Mouse (Mus musculus): Measurements from ENCODE around the gene Cacna2d3. TPM values are rescaled to one million over a fixed set of nuclear protein-coding genes. Genes with fewer than 3 reads are reported as not detected.

Cacna2d3 gene
- polyA plus RNA-seq, 1 experiment = 4.7 TPM

GRCm38 (mm10) chr14:29077418-29077817, 644.2 kb downstream of the Cacna2d3 start:
- no peak for DNase-seq (ENCODE audit: low read depth)

GRCm38 (mm10) chr14:29073747-29074146, 647.9 kb downstream of the Cacna2d3 start:
- DNase-seq (ENCODE audit: low read depth) = no peak

DNA sequence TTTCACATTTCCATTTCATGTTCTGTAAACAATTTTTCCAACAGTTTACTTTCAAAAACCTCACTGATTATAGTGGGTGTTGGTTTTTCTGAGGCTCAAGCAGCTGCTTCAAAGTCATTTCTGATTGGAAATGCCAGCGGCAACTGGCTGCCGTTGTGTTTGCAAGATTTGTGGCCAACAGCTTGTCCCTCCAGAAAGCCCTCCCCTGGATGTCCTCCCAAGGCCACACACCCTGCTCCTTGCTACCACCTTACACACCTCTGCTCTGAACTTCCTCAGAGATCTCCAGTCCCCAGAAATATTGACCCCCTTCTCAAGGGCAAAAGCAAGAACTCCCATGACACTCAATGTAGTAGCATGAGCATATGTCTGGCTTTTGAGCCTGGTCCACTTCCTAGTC, 659.0 kb downstream of the Cacna2d3 start:
- DNase-seq (ENCODE audit: low read depth) = no peak

DNA sequence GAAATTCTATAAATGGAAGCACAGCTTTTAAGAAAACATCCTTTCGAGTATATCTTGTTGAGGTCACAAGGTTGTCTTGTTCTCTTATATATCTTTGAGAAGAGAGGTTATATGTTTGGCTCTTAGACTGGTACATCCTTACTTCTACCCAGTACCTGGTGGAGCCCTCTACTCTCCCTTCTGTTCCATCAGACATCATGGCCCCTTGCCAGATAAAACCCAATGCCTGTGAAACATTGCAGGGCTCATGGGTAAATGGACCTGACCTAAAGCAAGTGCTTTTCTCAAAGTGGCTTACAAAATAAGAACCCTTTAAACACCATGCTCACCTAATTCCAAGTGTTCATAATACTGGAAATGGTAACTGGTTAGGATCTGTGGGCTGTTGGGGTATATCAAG, 660.2 kb downstream of the Cacna2d3 start:
- DNase-seq (ENCODE audit: low read depth) = no peak

GRCm38 (mm10) chr14:29060679-29061078, 661.0 kb downstream of the Cacna2d3 start:
- DNase-seq (ENCODE audit: low read depth) = no peak

DNA sequence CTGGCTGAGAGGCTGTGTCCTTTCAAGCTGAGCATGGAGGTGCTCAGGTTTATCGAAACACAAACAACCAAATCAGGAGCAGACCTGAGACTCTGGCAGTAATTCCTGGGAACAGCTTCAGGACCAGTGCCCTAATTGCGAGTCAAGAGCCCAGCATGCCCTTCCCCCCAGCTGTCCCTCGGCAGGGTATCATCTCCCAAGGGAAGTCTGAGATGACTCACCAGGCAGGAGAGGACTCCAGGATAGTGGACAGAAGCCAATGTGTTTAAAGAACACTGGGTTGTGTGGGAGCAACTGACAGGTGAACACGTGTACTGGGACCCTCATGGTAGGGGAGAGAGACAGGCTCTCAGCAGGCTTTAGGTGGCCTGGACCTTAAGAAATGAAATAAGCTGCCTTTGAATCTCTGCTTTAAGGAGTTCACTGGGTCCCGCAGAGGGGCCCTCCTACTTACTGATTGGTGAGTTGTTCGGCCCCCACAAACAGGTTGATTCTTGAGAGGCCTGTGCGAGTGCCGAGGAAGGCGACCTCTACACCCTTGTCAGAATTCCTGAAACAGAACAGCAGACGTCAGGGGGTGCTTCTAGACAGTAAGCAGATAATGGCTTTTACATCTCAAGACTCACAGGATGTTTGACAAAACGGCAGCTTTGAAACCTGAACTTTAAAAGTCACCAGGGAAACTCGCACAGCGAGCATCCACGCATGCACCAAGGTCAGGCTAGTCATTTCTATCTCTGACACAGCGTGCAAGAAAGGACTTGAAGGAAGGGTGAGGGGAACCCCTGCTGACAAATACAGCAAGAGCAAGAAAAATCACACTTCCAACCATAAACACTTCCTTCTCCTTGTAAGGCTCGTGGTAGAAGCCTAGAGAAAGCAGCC, 669.5 kb downstream of the Cacna2d3 start:
- DNase-seq (ENCODE audit: low read depth) = no peak

DNA sequence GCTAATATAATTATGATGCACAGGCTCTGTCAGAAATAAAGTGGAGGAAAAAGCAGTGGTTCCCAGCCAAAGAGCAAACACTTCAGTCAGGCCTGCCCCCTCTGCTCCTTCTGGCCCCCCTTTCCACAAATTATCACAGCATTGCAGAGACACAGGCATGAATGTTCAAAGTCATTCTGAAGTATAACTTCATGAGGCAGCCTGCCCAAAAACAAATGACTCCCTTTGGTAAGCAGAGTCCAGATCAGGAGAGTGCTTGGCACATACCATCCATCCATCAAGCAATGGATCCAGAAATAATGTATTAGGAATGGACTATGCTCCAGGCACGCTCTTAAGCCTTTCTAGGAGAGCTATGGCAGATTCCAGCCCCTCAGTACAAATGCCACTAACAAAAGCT, 679.3 kb downstream of the Cacna2d3 start:
- no peak for DNase-seq (ENCODE audit: low read depth)

DNA sequence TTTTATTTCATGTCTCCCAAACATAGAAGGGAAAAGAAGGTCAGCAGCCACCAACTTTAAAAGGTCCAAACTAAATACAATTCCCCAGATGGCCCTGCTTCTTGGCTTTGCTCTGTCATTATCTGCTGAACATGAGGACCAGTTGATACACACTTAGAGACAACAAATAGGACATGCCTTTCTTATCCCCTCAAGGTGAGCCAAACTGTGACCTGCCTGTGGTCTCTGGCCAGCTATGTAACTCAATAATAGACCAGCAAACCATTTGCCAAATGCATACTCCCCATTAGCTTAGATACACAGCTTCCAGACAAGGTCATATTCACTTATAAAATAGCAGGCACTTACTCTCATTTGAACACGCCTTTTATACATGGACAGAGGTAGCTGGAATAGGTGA, 680.2 kb downstream of the Cacna2d3 start:
- DNase-seq (ENCODE audit: low read depth) = no peak

GRCm38 (mm10) chr14:29040606-29041364, 680.9 kb downstream of the Cacna2d3 start:
- no peak for DNase-seq (ENCODE audit: low read depth)

- no peak for DNase-seq (ENCODE audit: low read depth)
These were observed 683.4 kb downstream of the Cacna2d3 start for GRCm38 (mm10) chr14:29038246-29038645.

DNA sequence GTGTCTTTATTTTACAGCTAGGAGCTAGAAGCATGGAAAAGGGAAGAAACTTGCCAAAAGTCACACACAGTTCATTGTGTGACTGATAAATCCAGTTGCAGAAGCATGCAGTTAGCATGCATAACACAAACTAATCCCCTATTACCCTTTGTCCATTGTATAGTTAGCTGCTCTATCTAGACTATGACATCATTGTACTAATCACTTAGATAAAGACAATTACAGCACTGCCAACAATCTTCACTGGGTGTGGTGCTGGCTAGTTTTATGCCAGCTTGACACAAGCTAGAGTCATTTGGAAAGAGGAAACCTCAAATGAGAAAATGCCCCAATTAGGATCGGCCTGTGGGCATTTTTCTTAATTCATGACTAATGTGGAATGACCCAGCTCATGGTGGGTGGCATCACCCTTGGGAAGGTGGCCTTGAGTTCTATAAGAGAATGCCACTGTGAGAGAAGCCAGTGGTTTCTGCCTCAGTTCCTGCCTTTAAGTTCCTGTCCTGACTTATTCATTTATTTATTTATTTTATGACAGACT, 689.7 kb downstream of the Cacna2d3 start:
- no peak for DNase-seq (ENCODE audit: low read depth)

DNA sequence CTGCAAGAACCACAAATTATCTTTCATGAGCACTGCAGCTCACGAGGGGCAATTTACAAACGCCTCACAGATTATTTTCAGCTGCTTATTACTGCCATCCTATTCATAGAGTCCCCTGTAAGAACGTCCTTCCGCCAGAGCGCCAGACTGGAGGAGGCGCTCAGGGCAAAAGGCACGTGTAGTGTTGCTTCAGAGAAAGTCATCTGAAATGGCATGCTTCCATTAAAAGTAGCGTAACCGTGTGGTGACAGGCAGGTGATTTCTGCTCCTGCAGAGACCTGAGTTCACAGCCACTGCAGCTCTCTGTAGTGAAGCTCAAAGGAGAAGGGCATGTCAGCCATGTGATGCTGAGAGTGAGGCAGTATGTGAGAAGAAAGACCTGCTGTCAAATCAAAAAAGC, 691.1 kb downstream of the Cacna2d3 start:
- peak; percentile 23 for DNase-seq (ENCODE audit: low read depth)

GRCm38 (mm10) chr14:29029896-29030420, 691.7 kb downstream of the Cacna2d3 start:
- DNase-seq (ENCODE audit: low read depth) = peak; percentile 75

DNA sequence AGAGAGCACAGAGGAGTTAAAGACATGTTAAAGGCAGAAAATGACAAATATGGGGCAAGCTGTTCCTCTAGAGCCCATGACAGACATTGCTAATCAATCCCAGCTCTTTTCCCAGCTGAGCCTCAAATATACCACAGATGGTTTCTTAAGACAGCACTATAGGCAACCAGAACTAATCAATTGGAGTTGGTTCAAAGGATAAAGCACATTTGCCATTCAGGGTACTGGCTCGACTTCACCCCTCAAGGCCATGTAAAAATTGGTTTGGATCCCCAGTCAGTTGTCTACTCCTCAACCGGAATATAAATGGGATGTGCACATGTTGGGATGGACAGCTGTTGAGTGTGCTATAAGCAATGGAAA, 692.6 kb downstream of the Cacna2d3 start:
- DNase-seq (ENCODE audit: low read depth) = no peak

- DNase-seq (ENCODE audit: low read depth) = no peak
These were observed 693.1 kb downstream of the Cacna2d3 start for GRCm38 (mm10) chr14:29028391-29029106.

- no peak for DNase-seq (ENCODE audit: low read depth)
These were observed 694.4 kb downstream of the Cacna2d3 start for GRCm38 (mm10) chr14:29027276-29027675.

GRCm38 (mm10) chr14:29025335-29025734, 696.3 kb downstream of the Cacna2d3 start:
- DNase-seq (ENCODE audit: low read depth) = no peak

DNA sequence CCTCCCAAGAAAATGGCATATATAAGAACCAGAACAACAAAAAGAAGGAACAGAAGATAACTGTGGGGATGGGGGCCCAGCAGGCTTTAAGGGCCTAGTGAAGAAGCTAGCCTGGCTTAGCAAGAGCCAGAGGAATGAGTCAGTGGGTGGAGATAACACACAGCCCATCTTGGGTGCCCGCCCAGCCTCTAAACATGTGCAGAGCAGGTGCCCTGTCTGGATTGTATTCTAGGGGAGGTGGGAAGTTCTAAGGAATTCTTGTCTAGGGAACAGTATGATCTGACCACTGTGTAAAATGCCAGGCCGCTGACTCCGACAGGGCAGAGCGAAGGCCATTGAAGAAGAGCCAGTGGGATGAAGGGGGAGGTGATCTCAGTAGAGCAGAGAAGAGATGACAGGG, 698.4 kb downstream of the Cacna2d3 start:
- DNase-seq (ENCODE audit: low read depth) = no peak

GRCm38 (mm10) chr14:29021295-29021694, 700.4 kb downstream of the Cacna2d3 start:
- DNase-seq (ENCODE audit: low read depth) = no peak

GRCm38 (mm10) chr14:29018316-29019000, 703.2 kb downstream of the Cacna2d3 start:
- DNase-seq (ENCODE audit: low read depth) = no peak

DNA sequence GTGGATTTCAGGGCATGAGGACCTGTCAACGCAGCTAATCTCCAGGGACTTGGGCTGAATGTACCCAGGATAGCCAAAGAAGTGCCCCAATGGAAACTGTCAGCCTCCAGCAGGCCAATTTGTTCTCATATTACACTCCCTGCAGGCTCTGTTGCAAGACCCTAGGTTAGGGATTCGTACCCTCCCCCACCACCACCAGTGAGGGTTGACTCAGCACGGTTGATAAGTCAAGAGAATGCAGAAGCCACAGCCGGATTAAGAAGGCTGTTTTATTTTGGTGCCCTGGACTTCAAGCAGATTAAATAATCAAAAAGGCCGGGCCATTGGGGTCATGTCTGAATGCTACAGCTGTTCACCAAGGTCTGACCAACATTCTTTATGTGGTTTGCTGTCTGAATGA, 703.8 kb downstream of the Cacna2d3 start, which contains the start of gene Lrtm1:
TSS of gene Lrtm1 (plus strand) at position 326 of the 400 bp plus-strand sequence.
- DNase-seq (ENCODE audit: low read depth) = no peak
